Comparison of ENCODE assay signal across 8 mouse cellular contexts in the genomic region with DNA sequence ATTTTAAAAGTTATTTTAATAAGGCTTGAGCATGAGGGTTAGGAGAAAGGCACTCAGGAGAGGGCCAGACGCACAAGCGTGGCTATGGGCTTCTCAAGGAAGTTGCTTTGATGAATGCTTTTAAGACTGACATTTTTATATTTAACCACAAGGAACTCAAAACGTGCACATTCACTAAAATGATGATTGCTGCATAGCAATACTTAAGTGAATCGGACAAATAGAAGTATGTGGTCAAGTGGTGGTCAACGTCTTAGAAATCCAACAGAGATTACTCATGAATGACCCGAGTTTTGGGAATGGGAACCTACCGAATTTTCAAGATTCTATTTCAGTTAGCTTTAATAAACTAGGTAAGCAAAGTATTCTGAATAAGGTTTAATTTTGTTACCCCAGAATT. TPM values are rescaled to one million over a fixed set of nuclear protein-coding genes. Genes with fewer than 3 reads are reported as not detected.
A peak's percentile ranks its signal among the peaks of the same experiment; 100 is the strongest.
DNase-seq lines count a peak whose midpoint lies in the region; ATAC-seq and TF ChIP-seq lines count a peak whose summit lies in the region.

No protein-coding gene starts in this region.

- TF ChIP-seq CTCF in intestine, postnatal 0 days (IDR thresholded peaks at IDR 0.05; ENCODE audit: low read depth) = no peak

- no peak overlapping the region for H3K27ac ChIP-seq in lung, embryonic 16.5 days (ENCODE audit: low read length)
- peak overlapping the region; percentile 100 for H3K27ac ChIP-seq in embryonic facial prominence, embryonic 10.5 days (replicated peaks)
- no peak overlapping the region for H3K27ac ChIP-seq in intestine, postnatal 0 days (ENCODE audit: low read depth, low read length)
- no peak overlapping the region for H3K27ac ChIP-seq in stomach, embryonic 14.5 days (ENCODE audit: low read length)

- 29% methylated on average over 7 of the region's 7 CpGs for WGBS in lung, embryonic 16.5 days
- WGBS in embryonic facial prominence, embryonic 10.5 days = 53% methylated on average over 7 of the region's 7 CpGs
- WGBS in intestine, postnatal 0 days = 40% methylated on average over 7 of the region's 7 CpGs
- 36% methylated on average over 7 of the region's 7 CpGs for WGBS in stomach, embryonic 14.5 days

- no peak for DNase-seq in lung, postnatal 25 days (ENCODE audit: low spot score)
- no peak for DNase-seq in embryonic facial prominence, embryonic 10.5 days (ENCODE audit: low spot score)
- no peak for DNase-seq in adrenal gland, adult 8-10 months
- no peak for DNase-seq in kidney, postnatal 25 days
- DNase-seq in spleen, postnatal 4 days (ENCODE audit: low spot score in 2 of 2) = no peak

- H3K9ac ChIP-seq in lung, embryonic 16.5 days (ENCODE audit: low read length) = peak overlapping the region; percentile 52
- no peak overlapping the region for H3K9ac ChIP-seq in intestine, postnatal 0 days (ENCODE audit: low read depth, low read length)
- peak overlapping the region; percentile 96; the same call in 1 of the 2 replicates for H3K9ac ChIP-seq in stomach, embryonic 14.5 days (replicated peaks; ENCODE audit: low read depth, low read length)

- peaks cover 9% of the 10 kb centered on the region for H3K36me3 ChIP-seq in lung, embryonic 16.5 days (ENCODE audit: control insufficient read depth, insufficient read depth, low read length)
- peaks cover 19% of the 10 kb centered on the region for H3K36me3 ChIP-seq in embryonic facial prominence, embryonic 10.5 days (replicated peaks)
- peaks cover 9% of the 10 kb centered on the region for H3K36me3 ChIP-seq in intestine, postnatal 0 days (ENCODE audit: control insufficient read depth, insufficient read depth)
- peaks cover 15% of the 10 kb centered on the region for H3K36me3 ChIP-seq in stomach, embryonic 14.5 days (ENCODE audit: control insufficient read depth, insufficient read depth, low read length)

- H3K27me3 ChIP-seq in lung, embryonic 16.5 days (ENCODE audit: control insufficient read depth, insufficient read depth, low read depth, low read length) = no peaks in the 10 kb centered on the region
- H3K27me3 ChIP-seq in embryonic facial prominence, embryonic 10.5 days (replicated peaks; ENCODE audit: low read depth, poor library complexity, severe bottlenecking) = no peaks in the 10 kb centered on the region
- no peaks in the 10 kb centered on the region for H3K27me3 ChIP-seq in intestine, postnatal 0 days (replicated peaks; ENCODE audit: control insufficient read depth, insufficient read depth, low read length)
- H3K27me3 ChIP-seq in stomach, embryonic 14.5 days (ENCODE audit: control insufficient read depth, insufficient read depth, low read length) = no peaks in the 10 kb centered on the region

- H3K4me3 ChIP-seq in lung, embryonic 16.5 days (ENCODE audit: low read length) = peak overlapping the region; percentile 39
- peak overlapping the region; percentile 90 for H3K4me3 ChIP-seq in embryonic facial prominence, embryonic 10.5 days
- peak overlapping the region; percentile 88 for H3K4me3 ChIP-seq in intestine, postnatal 0 days (ENCODE audit: low read depth, low read length)
- H3K4me3 ChIP-seq in stomach, embryonic 14.5 days (ENCODE audit: low read depth, low read length) = peak overlapping the region; percentile 86

- H3K4me1 ChIP-seq in lung, embryonic 16.5 days (replicated peaks; ENCODE audit: control insufficient read depth, insufficient read depth, low read length) = peaks cover 5% of the 10 kb centered on the region
- peaks cover 10% of the 10 kb centered on the region; the same call in 1 of the 2 replicates for H3K4me1 ChIP-seq in embryonic facial prominence, embryonic 10.5 days
- H3K4me1 ChIP-seq in intestine, postnatal 0 days (replicated peaks; ENCODE audit: control insufficient read depth, insufficient read depth, low read length) = no peaks in the 10 kb centered on the region
- peaks cover 3% of the 10 kb centered on the region; the same call in 1 of the 2 replicates for H3K4me1 ChIP-seq in stomach, embryonic 14.5 days (ENCODE audit: control insufficient read depth, insufficient read depth, low read length)

- H3K4me2 ChIP-seq in lung, embryonic 16.5 days (ENCODE audit: low read depth, low read length) = peak overlapping the region; percentile 58
- peak overlapping the region; percentile 73 for H3K4me2 ChIP-seq in intestine, postnatal 0 days (replicated peaks; ENCODE audit: low read depth)
- H3K4me2 ChIP-seq in stomach, embryonic 14.5 days (replicated peaks; ENCODE audit: low read depth, low read length) = peak overlapping the region; percentile 64

- no peak for ATAC-seq in lung, embryonic 16.5 days (ENCODE audit: low read depth)
- ATAC-seq in intestine, postnatal 0 days = no peak
- no peak for ATAC-seq in stomach, embryonic 14.5 days (ENCODE audit: insufficient number of reproducible peaks, insufficient read depth, low FRiP score, low read depth)

- no peaks in the 10 kb centered on the region for H3K9me3 ChIP-seq in lung, embryonic 16.5 days (ENCODE audit: control insufficient read depth, low read length)
- H3K9me3 ChIP-seq in embryonic facial prominence, embryonic 10.5 days = no peaks in the 10 kb centered on the region
- no peaks in the 10 kb centered on the region for H3K9me3 ChIP-seq in intestine, postnatal 0 days (ENCODE audit: control insufficient read depth)
- H3K9me3 ChIP-seq in stomach, embryonic 14.5 days (ENCODE audit: control insufficient read depth, low read depth, low read length) = no peaks in the 10 kb centered on the region

RNA-seq across cellular contexts. Expression of a gene that starts 0.8 kb away (rescaled TPM):
- polyA plus RNA-seq in lung, embryonic 16.5 days (2015; fragmentation: Nextera tagmentation; extraction: Ambion mirVana) = 5.8 and 6.3 TPM in 2 replicates
- polyA plus RNA-seq in embryonic facial prominence, embryonic 10.5 days (2016; fragmentation: Nextera tagmentation; extraction: Ambion mirVana) = 7.6 and 7.8 TPM in 2 replicates
- polyA plus RNA-seq in intestine, postnatal 0 days (2015; fragmentation: Nextera tagmentation; extraction: Ambion mirVana) = 1.6 and 2.0 TPM in 2 replicates
- polyA plus RNA-seq in stomach, embryonic 14.5 days (2014; fragmentation: Nextera tagmentation; extraction: Ambion mirVana) = 11.5 and 11.6 TPM in 2 replicates
- total RNA-seq in adrenal gland, adult 8-10 months (2022) = 10 to 100 TPM; 20.4 to 30.2 (median 26.0) TPM

RNA-seq across cellular contexts. Expression of a gene that starts 12.5 kb away (rescaled TPM):
- polyA plus RNA-seq in lung, embryonic 16.5 days (2015; fragmentation: Nextera tagmentation; extraction: Ambion mirVana) = 0.11 and 0.24 TPM in 2 replicates
- polyA plus RNA-seq in embryonic facial prominence, embryonic 10.5 days (2016; fragmentation: Nextera tagmentation; extraction: Ambion mirVana) = 0.11 and 0.21 TPM in 2 replicates
- polyA plus RNA-seq in intestine, postnatal 0 days (2015; fragmentation: Nextera tagmentation; extraction: Ambion mirVana) = 0.14 TPM in 1 of 2 replicates, not detected in the other
- polyA plus RNA-seq in stomach, embryonic 14.5 days (2014; fragmentation: Nextera tagmentation; extraction: Ambion mirVana) = 0.07 and 0.28 TPM in 2 replicates
- total RNA-seq in adrenal gland, adult 8-10 months (2022) = not detected

RNA-seq across cellular contexts. Expression of a gene that starts 28.9 kb away (rescaled TPM):
- 5.8 and 9.4 TPM in 2 replicates for polyA plus RNA-seq in lung, embryonic 16.5 days (2015; fragmentation: Nextera tagmentation; extraction: Ambion mirVana)
- 4.3 and 5.3 TPM in 2 replicates for polyA plus RNA-seq in embryonic facial prominence, embryonic 10.5 days (2016; fragmentation: Nextera tagmentation; extraction: Ambion mirVana)
- polyA plus RNA-seq in intestine, postnatal 0 days (2015; fragmentation: Nextera tagmentation; extraction: Ambion mirVana) = 14.1 and 19.3 TPM in 2 replicates
- 6.7 and 7.5 TPM in 2 replicates for polyA plus RNA-seq in stomach, embryonic 14.5 days (2014; fragmentation: Nextera tagmentation; extraction: Ambion mirVana)
- total RNA-seq in adrenal gland, adult 8-10 months (2022) = 10 to 100 TPM; 48.5 to 62.2 (median 55.3) TPM

RNA-seq across cellular contexts. Expression of a gene that starts 29.6 kb away (rescaled TPM):
- polyA plus RNA-seq in lung, embryonic 16.5 days (2015; fragmentation: Nextera tagmentation; extraction: Ambion mirVana) = 0.04 TPM in 1 of 2 replicates, not detected in the other
- not detected in 2 replicates for polyA plus RNA-seq in embryonic facial prominence, embryonic 10.5 days (2016; fragmentation: Nextera tagmentation; extraction: Ambion mirVana)
- polyA plus RNA-seq in intestine, postnatal 0 days (2015; fragmentation: Nextera tagmentation; extraction: Ambion mirVana) = not detected in 2 replicates
- polyA plus RNA-seq in stomach, embryonic 14.5 days (2014; fragmentation: Nextera tagmentation; extraction: Ambion mirVana) = 0.06 TPM in 1 of 2 replicates, not detected in the other
- total RNA-seq in adrenal gland, adult 8-10 months (2022) = not detected

RNA-seq across cellular contexts. Expression of a gene that starts 35.1 kb away (rescaled TPM):
- 0.80 and 1.4 TPM in 2 replicates for polyA plus RNA-seq in lung, embryonic 16.5 days (2015; fragmentation: Nextera tagmentation; extraction: Ambion mirVana)
- polyA plus RNA-seq in embryonic facial prominence, embryonic 10.5 days (2016; fragmentation: Nextera tagmentation; extraction: Ambion mirVana) = 0.63 TPM in 1 of 2 replicates, not detected in the other
- polyA plus RNA-seq in intestine, postnatal 0 days (2015; fragmentation: Nextera tagmentation; extraction: Ambion mirVana) = 0.12 and 0.30 TPM in 2 replicates
- 0.17 and 0.34 TPM in 2 replicates for polyA plus RNA-seq in stomach, embryonic 14.5 days (2014; fragmentation: Nextera tagmentation; extraction: Ambion mirVana)
- total RNA-seq in adrenal gland, adult 8-10 months (2022) = 10 to 100 TPM in 2 of 4 experiments, 1 to 10 TPM in 2; 7.8 to 11.5 (median 10.3) TPM

Comparison
In these comparisons a context has a peak if more than half of its experiments do, and no peak if none do; other contexts are left out.
1. H3K4me3 ChIP-seq: peak in every context shown above with its lines; median percentile 90 in embryonic facial prominence, embryonic 10.5 days; 88 in intestine, postnatal 0 days; 86 in stomach, embryonic 14.5 days; 39 in lung, embryonic 16.5 days.